27 mouse cellular contexts compared by ENCODE assay signal in genomic region chr8:11255680-11256079, GRCm38 (mm10). TPM values are rescaled to one million over a fixed set of nuclear protein-coding genes. Genes with fewer than 3 reads are reported as not detected.
DNase-seq lines count a peak whose midpoint lies in the region; ATAC-seq and TF ChIP-seq lines count a peak whose summit lies in the region.
"Had no signal": no experiment of that assay in that cellular context is flagged by ENCODE, and none has a peak within 500 bp of the region (broad histone marks: within the 10 kb centered on the region; RNA-seq: fewer than 3 reads in every experiment).

No protein-coding gene starts in this region.

- no peak for TF ChIP-seq POLR2A in kidney, adult 2 months (IDR thresholded peaks at IDR 0.05; ENCODE audit: low read depth, low read length)

- DNase-seq in adrenal gland, adult 2 months: peak; percentile 55
- DNase-seq in adrenal gland, postnatal 36 days: no peak
- DNase-seq in kidney, adult 2 months: peak; percentile 53
- DNase-seq in kidney, adult 18-20 months: no peak
- DNase-seq in kidney, adult 9 months: no peak
- no peak for DNase-seq in lung, postnatal 0 days (ENCODE audit: low spot score)
- no peak for DNase-seq in lung, postnatal 36 days
- DNase-seq: adrenal gland, postnatal 10 days; cerebellum, adult 11-12 months; cerebellum, adult 8-10 months; cerebellum, postnatal 10 days; cerebellum, postnatal 36 days; embryo, embryonic 11 days; gastrocnemius, postnatal 14 days; heart, postnatal 14 days; heart, postnatal 4 days had no signal

- peaks cover 48% of the 10 kb centered on the region for H3K4me1 ChIP-seq in kidney, adult 2 months (ENCODE audit: control insufficient read depth, insufficient read depth, low read length)
- H3K4me1 ChIP-seq in kidney, embryonic 16.5 days (ENCODE audit: insufficient read depth, low read length): peaks cover 93% of the 10 kb centered on the region
- peaks cover 52% of the 10 kb centered on the region for H3K4me1 ChIP-seq in lung, postnatal 0 days (ENCODE audit: insufficient read depth, low read depth, low read length)
- H3K4me1 ChIP-seq: forebrain, embryonic 12.5 days had no signal

- H3K27me3 ChIP-seq in kidney, adult 2 months (replicated peaks; ENCODE audit: control insufficient read depth, insufficient read depth, low read length): no peaks in the 10 kb centered on the region
- no peaks in the 10 kb centered on the region for H3K27me3 ChIP-seq in kidney, embryonic 16.5 days (ENCODE audit: insufficient read depth, low read length)
- no peaks in the 10 kb centered on the region for H3K27me3 ChIP-seq in lung, postnatal 0 days (replicated peaks; ENCODE audit: insufficient read depth, low read length)
- H3K27me3 ChIP-seq: embryonic facial prominence, embryonic 13.5 days; forebrain, embryonic 12.5 days; forebrain, embryonic 15.5 days; heart, embryonic 12.5 days; heart, embryonic 15.5 days had no signal

- no peak overlapping the region for H3K4me3 ChIP-seq in kidney, adult 2 months (ENCODE audit: insufficient read depth, low read depth, low read length)
- no peak overlapping the region for H3K4me3 ChIP-seq in kidney, embryonic 16.5 days (ENCODE audit: low read length)
- H3K4me3 ChIP-seq in lung, postnatal 0 days (ENCODE audit: low read depth, low read length): no peak overlapping the region
- H3K4me3 ChIP-seq: embryonic facial prominence, embryonic 10.5 days; embryonic facial prominence, embryonic 13.5 days; erythroblast, embryonic 14.5 days; forebrain, embryonic 12.5 days; forebrain, embryonic 15.5 days; heart, embryonic 12.5 days; heart, embryonic 15.5 days had no signal

- no peak overlapping the region for H3K4me2 ChIP-seq in kidney, embryonic 16.5 days (replicated peaks; ENCODE audit: low read depth, low read length)
- no peak overlapping the region for H3K4me2 ChIP-seq in lung, postnatal 0 days (replicated peaks; ENCODE audit: low read depth, low read length)
- H3K4me2 ChIP-seq: embryonic facial prominence, embryonic 13.5 days; forebrain, embryonic 12.5 days; forebrain, embryonic 15.5 days; heart, embryonic 12.5 days; heart, embryonic 15.5 days; hindbrain, embryonic 14.5 days had no signal

- 65% methylated on average over 7 of the region's 7 CpGs for WGBS in kidney, adult 2 months
- WGBS in kidney, embryonic 16.5 days: 37% methylated on average over 7 of the region's 7 CpGs
- 49% methylated on average over 7 of the region's 7 CpGs for WGBS in lung, postnatal 0 days

- no peak for TF ChIP-seq CTCF in kidney, adult 2 months (conservative IDR thresholded peaks at IDR 0.05; ENCODE audit: insufficient read depth, insufficient read length, low read depth, low read length)
- no peak for TF ChIP-seq CTCF in lung, postnatal 0 days (IDR thresholded peaks at IDR 0.05)

- H3K9me3 ChIP-seq in kidney, embryonic 16.5 days (ENCODE audit: low read length): no peaks in the 10 kb centered on the region
- H3K9me3 ChIP-seq in lung, postnatal 0 days (ENCODE audit: low read length): no peaks in the 10 kb centered on the region
- H3K9me3 ChIP-seq: embryonic facial prominence, embryonic 10.5 days; embryonic facial prominence, embryonic 13.5 days; forebrain, embryonic 12.5 days; forebrain, embryonic 15.5 days; heart, embryonic 12.5 days; heart, embryonic 15.5 days had no signal

- no peak overlapping the region for H3K9ac ChIP-seq in kidney, embryonic 16.5 days (replicated peaks; ENCODE audit: low read length)
- H3K9ac ChIP-seq in lung, postnatal 0 days (replicated peaks; ENCODE audit: low read depth): no peak overlapping the region
- H3K9ac ChIP-seq: embryonic facial prominence, embryonic 13.5 days; forebrain, embryonic 12.5 days; forebrain, embryonic 15.5 days; heart, embryonic 12.5 days; heart, embryonic 15.5 days; hindbrain, embryonic 14.5 days had no signal

- no peak for ATAC-seq in kidney, embryonic 16.5 days (ENCODE audit: low FRiP score, low TSS enrichment)
- no peak for ATAC-seq in lung, postnatal 0 days
- ATAC-seq: activated CD4-positive, CD25-positive, alpha-beta regulatory T cell, adult 4 months; forebrain, embryonic 15.5 days; hindbrain, postnatal 0 days had no signal

- no peaks in the 10 kb centered on the region for H3K36me3 ChIP-seq in kidney, adult 2 months (ENCODE audit: control insufficient read depth, insufficient read depth, low read length)
- no peaks in the 10 kb centered on the region for H3K36me3 ChIP-seq in kidney, embryonic 16.5 days (ENCODE audit: insufficient read depth, low read length)
- no peaks in the 10 kb centered on the region for H3K36me3 ChIP-seq in lung, postnatal 0 days (ENCODE audit: insufficient read depth, low read length)
- H3K36me3 ChIP-seq: embryonic facial prominence, embryonic 10.5 days; embryonic facial prominence, embryonic 13.5 days; forebrain, embryonic 12.5 days; forebrain, embryonic 15.5 days; heart, embryonic 12.5 days; heart, embryonic 15.5 days had no signal

- TF ChIP-seq EP300 in lung, postnatal 0 days (IDR thresholded peaks at IDR 0.05): peak; percentile 51

- H3K27ac ChIP-seq in kidney, adult 2 months (ENCODE audit: insufficient read depth, low read depth, low read length): peak overlapping the region; percentile 18; the same call in 1 of the 2 replicates
- peak overlapping the region; percentile 92 for H3K27ac ChIP-seq in kidney, embryonic 16.5 days (ENCODE audit: low read length)
- no peak overlapping the region for H3K27ac ChIP-seq in lung, postnatal 0 days (ENCODE audit: low read length)
- H3K27ac ChIP-seq: embryonic facial prominence, embryonic 10.5 days; embryonic facial prominence, embryonic 13.5 days; forebrain, embryonic 12.5 days; forebrain, embryonic 15.5 days; heart, embryonic 15.5 days; hindbrain, embryonic 14.5 days; hindbrain, postnatal 0 days had no signal

RNA-seq across cellular contexts. Expression of gene Col4a2, which starts 56.9 kb away (rescaled TPM):
- 100 to 1,000 TPM; 127 to 193 TPM for total RNA-seq in adrenal gland, adult 2 months (2021)
- 114 and 115 TPM in 2 replicates for polyA plus RNA-seq in adrenal gland, adult 2 months (2012; rRNA removed)
- 100 to 1,000 TPM; 182 to 302 TPM for total RNA-seq in adrenal gland, postnatal 36 days (2021)
- 75.6 and 83.5 TPM in 2 replicates for polyA plus RNA-seq in kidney, adult 2 months (2012; rRNA removed)
- polyA plus RNA-seq in kidney, embryonic 16.5 days (2015; fragmentation: Nextera tagmentation; extraction: Ambion mirVana): 121 and 126 TPM in 2 replicates
- 183 and 189 TPM in 2 replicates for polyA plus RNA-seq in lung, postnatal 0 days (2015; fragmentation: Nextera tagmentation; extraction: Ambion mirVana)
- polyA plus RNA-seq: activated CD4-positive, CD25-positive, alpha-beta regulatory T cell, adult 4 months had no signal

RNA-seq across cellular contexts. Expression of gene Col4a1, which starts 56.9 kb away (rescaled TPM):
- 100 to 1,000 TPM; 260 to 455 TPM for total RNA-seq in adrenal gland, adult 2 months (2021)
- 293 and 303 TPM in 2 replicates for polyA plus RNA-seq in adrenal gland, adult 2 months (2012; rRNA removed)
- total RNA-seq in adrenal gland, postnatal 36 days (2021): 100 to 1,000 TPM; 359 to 687 TPM
- polyA plus RNA-seq in kidney, adult 2 months (2012; rRNA removed): 216 and 304 TPM in 2 replicates
- 382 and 440 TPM in 2 replicates for polyA plus RNA-seq in kidney, embryonic 16.5 days (2015; fragmentation: Nextera tagmentation; extraction: Ambion mirVana)
- polyA plus RNA-seq in lung, postnatal 0 days (2015; fragmentation: Nextera tagmentation; extraction: Ambion mirVana): 346 and 376 TPM in 2 replicates
- polyA plus RNA-seq: activated CD4-positive, CD25-positive, alpha-beta regulatory T cell, adult 4 months had no signal

Comparison
In these comparisons a context has a peak if more than half of its experiments do, and no peak if none do; other contexts are left out.
1. DNase-seq: peak in adrenal gland, adult 2 months (single experiment) and kidney, adult 2 months (single experiment); none in adrenal gland, postnatal 36 days (0 of 2), kidney, adult 18-20 months (single experiment), kidney, adult 9 months (single experiment), lung, postnatal 0 days (single experiment) and lung, postnatal 36 days (single experiment).